Mouse (Mus musculus) cerebellum, adult 2 months (tissue): ENCODE measurements around the gene U2af2. TPM values are rescaled to one million over a fixed set of nuclear protein-coding genes. Genes with fewer than 3 reads are reported as not detected.

Experiments used
- DNase-seq, 2 experiments: peaks; one replicate each; pipeline ENCODE4 v3.0.0; 2021
- H3K27ac ChIP-seq: fragments of 200-500 bp; 2 replicates; pipeline ENCODE4 v1.5.1; 2012; ENCODE audit warnings: low read length, control low read depth, inconsistent platforms; ENCODE audit not compliant: insufficient read depth
- H3K27me3 ChIP-seq: fragments of 200-500 bp; 2 replicates; pipeline ENCODE4 v1.6.1; 2012; ENCODE audit warnings: inconsistent platforms, mild to moderate bottlenecking, low read length, moderate library complexity; ENCODE audit not compliant: control insufficient read depth, insufficient read depth
- H3K4me1 ChIP-seq: fragments of 200-500 bp; 2 replicates; pipeline ENCODE4 v1.6.1; 2011; ENCODE audit warnings: low read length; ENCODE audit not compliant: control insufficient read depth, insufficient read depth
- H3K4me3 ChIP-seq: fragments of 200-500 bp; replicated peaks from 2 replicates; pipeline ENCODE3; 2011; ENCODE audit warnings: mild to moderate bottlenecking, low read depth, low read length, control low read depth; ENCODE audit not compliant: insufficient read depth
- CTCF ChIP-seq: fragments of 200-500 bp; IDR thresholded peaks from 2 replicates; pipeline ENCODE4 v1.5.1; 2011; ENCODE audit warnings: low read depth, mild to moderate bottlenecking, control low read depth, low read length, moderate library complexity, borderline replicate concordance; ENCODE audit not compliant: insufficient read depth
- POLR2A ChIP-seq: fragments of 200-500 bp; IDR thresholded peaks from 2 replicates; pipeline ENCODE4 v1.6.1; 2011; ENCODE audit warnings: low read length, control low read depth, borderline replicate concordance; ENCODE audit not compliant: insufficient read depth
- WGBS: fragments of 180-500 bp; shearing (Covaris S2); methylation state at CpG from one replicate; pipeline ENCODE4 v1.1.7; 2018; 5-methylcytosine and 5-hydroxymethylcytosine counted together
- polyA plus RNA-seq: library from polyadenylated mRNA; depleted of rRNA; stranded (reverse); fragments of >200 nt; gene quantifications from 2 replicates; pipeline ENCODE4 v1.2.3, GENCODE M21; 2012

U2af2 gene
- polyA plus RNA-seq, 1 experiment = 196 TPM

- DNase-seq = peak; percentile 97
- no peaks in the 10 kb centered on the region for H3K27me3 ChIP-seq
- H3K4me3 ChIP-seq = peak within 1 kb of the TSS; percentile 82
- H3K27ac ChIP-seq = peak within 1 kb of the TSS; percentile 77
- WGBS = under 1% methylated on average over 81 of the region's 81 CpGs
- TF ChIP-seq CTCF (no peak), POLR2A (peak; percentile 74)
- no peaks in the 10 kb centered on the region; the same call in 1 of the 2 replicates for H3K4me1 ChIP-seq
Measured at GRCm38 (mm10) chr7:5080010-5080751, 18.2 kb downstream of the U2af2 start, which contains the start of gene Epn1. TSS of gene Epn1 (plus strand) at chr7:5080235.

GRCm38 (mm10) chr7:5080815-5081214 is 18.9 kb downstream of the U2af2 start:
- peak overlapping the region; percentile 77; the same call in 1 of the 2 replicates for H3K27ac ChIP-seq

GRCm38 (mm10) chr7:5081241-5081640 is 19.3 kb downstream of the U2af2 start:
- no peaks in the 10 kb centered on the region for H3K27me3 ChIP-seq
- H3K4me1 ChIP-seq = peaks cover 6% of the 10 kb centered on the region
- H3K27ac ChIP-seq = no peak overlapping the region
- TF ChIP-seq CTCF (no peak), POLR2A (no peak)
- H3K4me3 ChIP-seq = peak overlapping the region; percentile 24
- 49% methylated on average over 6 of the region's 6 CpGs for WGBS
- DNase-seq = no peak

More at GRCm38 (mm10) chr7:5080815-5081214, 18.9 kb downstream of the U2af2 start:
- Histone ChIP-seq H3K4me1 (peaks cover 2% of the 10 kb centered on the region), H3K27me3 (no peaks in the 10 kb centered on the region), H3K4me3 (peak overlapping the region; percentile 82)
- 8% methylated on average over 6 of the region's 6 CpGs for WGBS
- TF ChIP-seq CTCF = no peak
- TF ChIP-seq POLR2A = no peak
- DNase-seq = no peak

DNA sequence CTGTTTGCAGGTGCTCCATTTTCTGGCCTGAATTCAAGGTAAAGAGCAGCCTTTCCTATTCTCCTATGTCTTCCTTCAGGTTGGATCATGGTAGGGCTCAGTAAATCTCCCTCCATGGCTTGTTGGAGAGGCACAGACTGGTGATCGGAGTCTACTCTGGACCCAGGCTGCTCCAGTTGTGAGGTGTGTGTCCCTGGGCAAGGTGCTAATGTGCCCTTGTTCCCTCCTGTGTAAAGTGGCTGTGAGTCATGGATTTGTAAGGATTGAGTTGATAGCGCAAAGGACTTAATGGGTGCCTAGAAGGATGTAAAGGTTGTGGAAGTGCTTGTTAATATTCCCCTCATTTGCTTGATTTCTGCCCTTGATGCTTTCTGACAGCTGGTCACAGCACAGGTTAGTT is 20.0 kb downstream of the U2af2 start:
- 88% methylated on average over 2 of the region's 2 CpGs for WGBS
- Histone ChIP-seq H3K4me3 (no peak overlapping the region), H3K27me3 (no peaks in the 10 kb centered on the region)

GRCm38 (mm10) chr7:5083325-5084105 is 21.6 kb downstream of the U2af2 start:
- Histone ChIP-seq H3K27ac (no peak overlapping the region), H3K27me3 (no peaks in the 10 kb centered on the region), H3K4me1 (peaks cover 11% of the 10 kb centered on the region), H3K4me3 (no peak overlapping the region)
- 90% methylated on average over 18 of the region's 18 CpGs for WGBS
- TF ChIP-seq CTCF = no peak
- TF ChIP-seq POLR2A = no peak
- DNase-seq = peak in 1 of 2 experiments; percentile 8

More for the DNA sequence above, 20.0 kb downstream of the U2af2 start:
- no peak for TF ChIP-seq POLR2A
- TF ChIP-seq CTCF = no peak
- peaks cover 7% of the 10 kb centered on the region for H3K4me1 ChIP-seq
- no peak overlapping the region for H3K27ac ChIP-seq
- no peak for DNase-seq

- DNase-seq = peak in 1 of 2 experiments; percentile 9
- no peak for TF ChIP-seq POLR2A
- TF ChIP-seq CTCF = no peak
- peaks cover 13% of the 10 kb centered on the region for H3K4me1 ChIP-seq
- WGBS = 100% methylated on average over 1 of the region's 1 CpGs
- no peak overlapping the region for H3K4me3 ChIP-seq
- H3K27me3 ChIP-seq = no peaks in the 10 kb centered on the region
- no peak overlapping the region for H3K27ac ChIP-seq
Measured at GRCm38 (mm10) chr7:5085512-5085911, 23.6 kb downstream of the U2af2 start.

- Histone ChIP-seq H3K4me3 (no peak overlapping the region), H3K4me1 (peaks cover 13% of the 10 kb centered on the region), H3K27me3 (no peaks in the 10 kb centered on the region), H3K27ac (no peak overlapping the region)
- TF ChIP-seq CTCF = no peak
- no peak for TF ChIP-seq POLR2A
- DNase-seq = peak in 1 of 2 experiments; percentile 9
- 53% methylated on average over 5 of the region's 5 CpGs for WGBS
Measured at GRCm38 (mm10) chr7:5086921-5087440, 25.0 kb downstream of the U2af2 start.
